Mouse (Mus musculus) kidney, embryonic 16.5 days (tissue): ENCODE measurements at regions not wholly inside any gene's neighbourhood (a gene's known extent, or its start where the extent isn't known, plus 50 kb on each side); places are given as distances from the start of the nearest gene placed in this dataset.

ENCODE experiments used
- ATAC-seq: fragments of 200-750 bp; cut with Nextera tagmentation; 2 replicates; pipeline ENCODE4 v1.8.0; 2017; ENCODE audit warnings: moderate TSS enrichment; ENCODE audit not compliant: low FRiP score, low TSS enrichment
- H3K27ac ChIP-seq: fragments of 300-500 bp; sonication (generic); 2 replicates; pipeline ENCODE4 v1.5.1; 2014; ENCODE audit warnings: low read length
- H3K27me3 ChIP-seq: fragments of 300-500 bp; sonication (generic); 2 replicates; pipeline ENCODE4 v1.6.1; 2014; ENCODE audit warnings: low read length, control low read depth, mixed read lengths; ENCODE audit not compliant: insufficient read depth
- H3K36me3 ChIP-seq: fragments of 300-500 bp; sonication (generic); 2 replicates; pipeline ENCODE4 v1.6.1; 2014; ENCODE audit warnings: low read length, control low read depth, mixed read lengths; ENCODE audit not compliant: insufficient read depth
- H3K4me1 ChIP-seq: fragments of 300-500 bp; sonication (generic); 2 replicates; pipeline ENCODE4 v1.6.1; 2014; ENCODE audit warnings: low read length, control low read depth, mixed read lengths; ENCODE audit not compliant: insufficient read depth
- H3K4me2 ChIP-seq: fragments of 300-500 bp; sonication (generic); replicated peaks from 2 replicates; pipeline ENCODE4 v1.6.1; 2014; ENCODE audit warnings: low read depth, low read length
- H3K4me3 ChIP-seq: fragments of 300-500 bp; sonication (generic); 2 replicates; pipeline ENCODE4 v1.5.1; 2014; ENCODE audit warnings: mild to moderate bottlenecking, low read length
- H3K9ac ChIP-seq: fragments of 300-500 bp; sonication (generic); replicated peaks from 2 replicates; pipeline ENCODE4 v1.6.1; 2014; ENCODE audit warnings: low read length
- H3K9me3 ChIP-seq: fragments of 300-500 bp; sonication (generic); 2 replicates; pipeline ENCODE4 v1.6.1; 2016; ENCODE audit warnings: low read length, control low read depth
- WGBS: fragments of 180-500 bp; shearing (Covaris S2); extraction: QIAGEN DNeasy Blood & Tissue Kit; methylation state at CpG from one replicate; pipeline ENCODE4 v1.1.7; 2014; 5-methylcytosine and 5-hydroxymethylcytosine counted together

GRCm38 (mm10) chr1:193787417-193787816 lies 417.3 kb upstream of the Camk1g start:
- Histone ChIP-seq H3K36me3 (no peaks in the 10 kb centered on the region), H3K9me3 (no peaks in the 10 kb centered on the region), H3K4me1 (no peaks in the 10 kb centered on the region), H3K27me3 (no peaks in the 10 kb centered on the region), H3K4me3 (no peak overlapping the region), H3K27ac (no peak overlapping the region), H3K4me2 (no peak overlapping the region), H3K9ac (no peak overlapping the region)
- no peak for ATAC-seq
- 71% methylated on average over 1 of the region's 1 CpGs for WGBS

- Histone ChIP-seq H3K27ac (no peak overlapping the region), H3K9me3 (no peaks in the 10 kb centered on the region), H3K4me1 (no peaks in the 10 kb centered on the region), H3K36me3 (no peaks in the 10 kb centered on the region), H3K4me2 (no peak overlapping the region), H3K27me3 (no peaks in the 10 kb centered on the region), H3K4me3 (no peak overlapping the region), H3K9ac (no peak overlapping the region)
- WGBS = 62% methylated on average over 1 of the region's 1 CpGs
- ATAC-seq = no peak
Measured at GRCm38 (mm10) chr1:193784966-193785365, 414.9 kb upstream of the Camk1g start.

- H3K4me2 ChIP-seq = no peak overlapping the region
- no peak for ATAC-seq
- H3K4me1 ChIP-seq = no peaks in the 10 kb centered on the region
- no peak overlapping the region for H3K9ac ChIP-seq
- 87% methylated on average over 2 of the region's 2 CpGs for WGBS
- no peaks in the 10 kb centered on the region for H3K9me3 ChIP-seq
- no peaks in the 10 kb centered on the region for H3K36me3 ChIP-seq
- no peak overlapping the region for H3K27ac ChIP-seq
- no peak overlapping the region for H3K4me3 ChIP-seq
- H3K27me3 ChIP-seq = no peaks in the 10 kb centered on the region
Measured at GRCm38 (mm10) chr1:193784526-193784925, 414.4 kb upstream of the Camk1g start.

GRCm38 (mm10) chr1:193778181-193778580 lies 408.1 kb upstream of the Camk1g start:
- Histone ChIP-seq H3K27me3 (no peaks in the 10 kb centered on the region), H3K4me1 (no peaks in the 10 kb centered on the region), H3K36me3 (no peaks in the 10 kb centered on the region), H3K4me3 (no peak overlapping the region), H3K27ac (no peak overlapping the region), H3K9ac (no peak overlapping the region), H3K9me3 (no peaks in the 10 kb centered on the region), H3K4me2 (no peak overlapping the region)
- 54% methylated on average over 1 of the region's 1 CpGs for WGBS
- no peak for ATAC-seq

- ATAC-seq = no peak
- Histone ChIP-seq H3K9me3 (no peaks in the 10 kb centered on the region), H3K27me3 (no peaks in the 10 kb centered on the region), H3K27ac (no peak overlapping the region), H3K36me3 (no peaks in the 10 kb centered on the region), H3K4me1 (no peaks in the 10 kb centered on the region), H3K4me2 (no peak overlapping the region), H3K9ac (no peak overlapping the region), H3K4me3 (no peak overlapping the region)
- 78% methylated on average over 4 of the region's 4 CpGs for WGBS
Measured at GRCm38 (mm10) chr1:193769546-193769945, 399.4 kb upstream of the Camk1g start.

- Histone ChIP-seq H3K9me3 (no peaks in the 10 kb centered on the region), H3K4me2 (no peak overlapping the region), H3K4me3 (no peak overlapping the region), H3K27me3 (no peaks in the 10 kb centered on the region), H3K9ac (no peak overlapping the region), H3K27ac (no peak overlapping the region), H3K4me1 (no peaks in the 10 kb centered on the region), H3K36me3 (no peaks in the 10 kb centered on the region)
- ATAC-seq = no peak
Measured at GRCm38 (mm10) chr1:193764103-193764502, 394.0 kb upstream of the Camk1g start.

GRCm38 (mm10) chr1:193751819-193752251 lies 381.7 kb upstream of the Camk1g start:
- H3K9me3 ChIP-seq = no peaks in the 10 kb centered on the region
- H3K27me3 ChIP-seq = no peaks in the 10 kb centered on the region
- H3K4me3 ChIP-seq = no peak overlapping the region
- H3K36me3 ChIP-seq = no peaks in the 10 kb centered on the region
- H3K27ac ChIP-seq = no peak overlapping the region
- H3K9ac ChIP-seq = no peak overlapping the region
- 0 out of 2 replicates have a peak, but pooled peaks have one; percentile 19 for ATAC-seq
- no peaks in the 10 kb centered on the region for H3K4me1 ChIP-seq
- no peak overlapping the region for H3K4me2 ChIP-seq
- whole genome bisulfite sequencing = 44% methylated on average over 4 of the region's 4 CpGs

GRCm38 (mm10) chr1:193750929-193751328 lies 380.8 kb upstream of the Camk1g start:
- no peak for ATAC-seq
- 76% methylated on average over 4 of the region's 4 CpGs for WGBS
- Histone ChIP-seq H3K27me3 (no peaks in the 10 kb centered on the region), H3K9me3 (no peaks in the 10 kb centered on the region), H3K9ac (no peak overlapping the region), H3K27ac (no peak overlapping the region), H3K4me3 (no peak overlapping the region), H3K4me1 (no peaks in the 10 kb centered on the region), H3K4me2 (no peak overlapping the region), H3K36me3 (no peaks in the 10 kb centered on the region)

GRCm38 (mm10) chr1:193747426-193747960 lies 377.4 kb upstream of the Camk1g start:
- Histone ChIP-seq H3K36me3 (no peaks in the 10 kb centered on the region), H3K27ac (no peak overlapping the region), H3K9me3 (no peaks in the 10 kb centered on the region), H3K4me1 (no peaks in the 10 kb centered on the region), H3K27me3 (no peaks in the 10 kb centered on the region), H3K4me3 (no peak overlapping the region), H3K9ac (no peak overlapping the region), H3K4me2 (no peak overlapping the region)
- WGBS = 57% methylated on average over 6 of the region's 6 CpGs
- no peak for ATAC-seq

GRCm38 (mm10) chr1:193742688-193743087 lies 372.6 kb upstream of the Camk1g start:
- H3K27me3 ChIP-seq = no peaks in the 10 kb centered on the region
- no peaks in the 10 kb centered on the region for H3K4me1 ChIP-seq
- no peak overlapping the region for H3K4me3 ChIP-seq
- no peak for ATAC-seq
- no peaks in the 10 kb centered on the region for H3K36me3 ChIP-seq
- H3K4me2 ChIP-seq = no peak overlapping the region
- H3K9ac ChIP-seq = no peak overlapping the region
- H3K9me3 ChIP-seq = no peaks in the 10 kb centered on the region
- H3K27ac ChIP-seq = no peak overlapping the region
- 90% methylated on average over 2 of the region's 2 CpGs for WGBS
